Mouse (Mus musculus) limb, embryonic 15.5 days (tissue): ENCODE data around the gene Cog4. TPM values are rescaled to one million over a fixed set of nuclear protein-coding genes. Genes with fewer than 3 reads are reported as not detected.

Experiments used
- ATAC-seq: fragments of 200-750 bp; cut with Nextera tagmentation; 2 replicates; pipeline ENCODE4 v1.8.0; 2017; ENCODE audit warnings: low read depth, moderate TSS enrichment; ENCODE audit not compliant: insufficient number of reproducible peaks, low FRiP score, low TSS enrichment
- H3K27ac ChIP-seq: fragments of 300-500 bp; sonication (generic); 2 replicates; pipeline ENCODE4 v1.5.1; 2015; ENCODE audit warnings: moderate library complexity, mild to moderate bottlenecking, inconsistent platforms
- H3K27me3 ChIP-seq: fragments of 300-500 bp; sonication (generic); 2 replicates; pipeline ENCODE4 v1.6.1; 2015; ENCODE audit warnings: inconsistent platforms
- H3K36me3 ChIP-seq: fragments of 300-500 bp; sonication (generic); 2 replicates; pipeline ENCODE4 v1.6.1; 2015; ENCODE audit warnings: inconsistent platforms
- H3K4me1 ChIP-seq: fragments of 300-500 bp; sonication (generic); 2 replicates; pipeline ENCODE4 v1.6.1; 2015; ENCODE audit warnings: inconsistent platforms
- H3K4me2 ChIP-seq: fragments of 300-500 bp; sonication (generic); 2 replicates; pipeline ENCODE4 v1.6.1; 2015; ENCODE audit warnings: mild to moderate bottlenecking, inconsistent platforms
- H3K4me3 ChIP-seq: fragments of 300-500 bp; sonication (generic); 2 replicates; pipeline ENCODE4 v1.5.1; 2015; ENCODE audit warnings: mild to moderate bottlenecking, inconsistent platforms
- H3K9ac ChIP-seq: fragments of 300-500 bp; sonication (generic); 2 replicates; pipeline ENCODE4 v1.6.1; 2015; ENCODE audit warnings: inconsistent platforms
- H3K9me3 ChIP-seq: fragments of 300-500 bp; sonication (generic); 2 replicates; pipeline ENCODE4 v1.6.1; 2016; ENCODE audit warnings: inconsistent platforms
- WGBS: fragments of 180-500 bp; shearing (Covaris S2); methylation state at CpG from one replicate; pipeline ENCODE4 v1.1.7; 2015; 5-methylcytosine and 5-hydroxymethylcytosine counted together
- polyA plus RNA-seq: library from polyadenylated mRNA; unstranded; fragments of >200 nt; fragmentation: Nextera tagmentation; extraction: Ambion mirVana; gene quantifications from 2 replicates; pipeline ENCODE4 v1.2.1, GENCODE M21; 2015

Cog4 gene
- polyA plus RNA-seq, 1 experiment from 2014 or later: 77.8 TPM

- H3K27ac ChIP-seq: no peak overlapping the region
- H3K27me3 ChIP-seq: no peaks in the 10 kb centered on the region
- H3K4me2 ChIP-seq: no peak overlapping the region
- H3K9me3 ChIP-seq: no peaks in the 10 kb centered on the region
- 90% methylated on average over 7 of the region's 7 CpGs for WGBS
- H3K36me3 ChIP-seq: peaks cover 77% of the 10 kb centered on the region
- ATAC-seq: no peak
- H3K4me1 ChIP-seq: peaks cover 25% of the 10 kb centered on the region
- no peak overlapping the region for H3K4me3 ChIP-seq
- no peak overlapping the region for H3K9ac ChIP-seq
Measured at GRCm38 (mm10) chr8:110811793-110812192, 34.6 kb upstream of the Cog4 start.

GRCm38 (mm10) chr8:110812349-110813080 is 33.9 kb upstream of the Cog4 start:
- no peak overlapping the region for H3K27ac ChIP-seq
- no peak for ATAC-seq
- peaks cover 84% of the 10 kb centered on the region for H3K36me3 ChIP-seq
- H3K9me3 ChIP-seq: no peaks in the 10 kb centered on the region
- no peak overlapping the region for H3K4me2 ChIP-seq
- H3K4me1 ChIP-seq: peaks cover 24% of the 10 kb centered on the region
- WGBS: 94% methylated on average over 7 of the region's 7 CpGs
- H3K27me3 ChIP-seq: no peaks in the 10 kb centered on the region
- H3K9ac ChIP-seq: no peak overlapping the region
- no peak overlapping the region for H3K4me3 ChIP-seq

- no peak overlapping the region for H3K4me2 ChIP-seq
- 80% methylated on average over 7 of the region's 7 CpGs for WGBS
- no peaks in the 10 kb centered on the region for H3K9me3 ChIP-seq
- no peak overlapping the region for H3K9ac ChIP-seq
- H3K4me3 ChIP-seq: no peak overlapping the region
- no peak for ATAC-seq
- no peak overlapping the region for H3K27ac ChIP-seq
- H3K4me1 ChIP-seq: peaks cover 19% of the 10 kb centered on the region
- no peaks in the 10 kb centered on the region for H3K27me3 ChIP-seq
- H3K36me3 ChIP-seq: peaks cover 91% of the 10 kb centered on the region
Measured at GRCm38 (mm10) chr8:110813081-110813812, 33.2 kb upstream of the Cog4 start.

- Histone ChIP-seq H3K9ac (no peak overlapping the region), H3K36me3 (peaks cover 97% of the 10 kb centered on the region), H3K27me3 (no peaks in the 10 kb centered on the region), H3K4me3 (no peak overlapping the region), H3K4me1 (peaks cover 4% of the 10 kb centered on the region), H3K4me2 (no peak overlapping the region), H3K9me3 (no peaks in the 10 kb centered on the region), H3K27ac (no peak overlapping the region)
- ATAC-seq: no peak
- WGBS: 76% methylated on average over 3 of the region's 3 CpGs
Measured at GRCm38 (mm10) chr8:110815308-110815707, 31.1 kb upstream of the Cog4 start.

GRCm38 (mm10) chr8:110816990-110817389 is 29.4 kb upstream of the Cog4 start:
- no peaks in the 10 kb centered on the region for H3K27me3 ChIP-seq
- peaks cover 97% of the 10 kb centered on the region for H3K36me3 ChIP-seq
- no peak overlapping the region for H3K4me2 ChIP-seq
- H3K4me3 ChIP-seq: no peak overlapping the region
- H3K9me3 ChIP-seq: no peaks in the 10 kb centered on the region
- H3K27ac ChIP-seq: no peak overlapping the region
- no peak for ATAC-seq
- H3K4me1 ChIP-seq: no peaks in the 10 kb centered on the region
- 91% methylated on average over 1 of the region's 1 CpGs for WGBS
- H3K9ac ChIP-seq: no peak overlapping the region

GRCm38 (mm10) chr8:110818593-110818992 is 27.8 kb upstream of the Cog4 start:
- Histone ChIP-seq H3K4me3 (no peak overlapping the region), H3K36me3 (peaks cover 97% of the 10 kb centered on the region), H3K9me3 (no peaks in the 10 kb centered on the region), H3K27ac (no peak overlapping the region), H3K4me2 (no peak overlapping the region), H3K27me3 (no peaks in the 10 kb centered on the region), H3K4me1 (no peaks in the 10 kb centered on the region), H3K9ac (no peak overlapping the region)
- ATAC-seq: no peak
- 84% methylated on average over 3 of the region's 3 CpGs for WGBS

GRCm38 (mm10) chr8:110820257-110820656 is 26.1 kb upstream of the Cog4 start:
- H3K4me3 ChIP-seq: no peak overlapping the region
- peaks cover 96% of the 10 kb centered on the region for H3K36me3 ChIP-seq
- 87% methylated on average over 2 of the region's 2 CpGs for WGBS
- H3K9me3 ChIP-seq: no peaks in the 10 kb centered on the region
- H3K27me3 ChIP-seq: no peaks in the 10 kb centered on the region
- no peak overlapping the region for H3K27ac ChIP-seq
- H3K4me2 ChIP-seq: no peak overlapping the region
- no peak for ATAC-seq
- no peak overlapping the region for H3K9ac ChIP-seq
- no peaks in the 10 kb centered on the region for H3K4me1 ChIP-seq

- no peaks in the 10 kb centered on the region for H3K4me1 ChIP-seq
- WGBS: 84% methylated on average over 3 of the region's 3 CpGs
Measured at GRCm38 (mm10) chr8:110821960-110822359, 24.4 kb upstream of the Cog4 start.

GRCm38 (mm10) chr8:110824861-110825260 is 21.5 kb upstream of the Cog4 start:
- WGBS: 77% methylated on average over 1 of the region's 1 CpGs
- ATAC-seq: no peak

More at GRCm38 (mm10) chr8:110821960-110822359, 24.4 kb upstream of the Cog4 start:
- Histone ChIP-seq H3K36me3 (peaks cover 98% of the 10 kb centered on the region), H3K27me3 (no peaks in the 10 kb centered on the region), H3K4me2 (no peak overlapping the region), H3K9ac (no peak overlapping the region), H3K9me3 (no peaks in the 10 kb centered on the region), H3K4me3 (no peak overlapping the region), H3K27ac (no peak overlapping the region)
- ATAC-seq: no peak

GRCm38 (mm10) chr8:110828511-110828910 is 17.9 kb upstream of the Cog4 start:
- H3K9ac ChIP-seq: no peak overlapping the region
- 85% methylated on average over 3 of the region's 3 CpGs for WGBS
- no peak overlapping the region for H3K27ac ChIP-seq

More at GRCm38 (mm10) chr8:110824861-110825260, 21.5 kb upstream of the Cog4 start:
- H3K4me2 ChIP-seq: no peak overlapping the region
- no peaks in the 10 kb centered on the region for H3K4me1 ChIP-seq
- no peaks in the 10 kb centered on the region for H3K9me3 ChIP-seq
- H3K36me3 ChIP-seq: peaks cover 97% of the 10 kb centered on the region
- H3K27me3 ChIP-seq: no peaks in the 10 kb centered on the region
- H3K4me3 ChIP-seq: no peak overlapping the region
- no peak overlapping the region for H3K27ac ChIP-seq
- H3K9ac ChIP-seq: no peak overlapping the region

GRCm38 (mm10) chr8:110831956-110832355 is 14.4 kb upstream of the Cog4 start:
- H3K9ac ChIP-seq: no peak overlapping the region
- no peaks in the 10 kb centered on the region for H3K9me3 ChIP-seq
- H3K4me3 ChIP-seq: no peak overlapping the region
- H3K27ac ChIP-seq: no peak overlapping the region
- ATAC-seq: no peak
- H3K36me3 ChIP-seq: peaks cover 94% of the 10 kb centered on the region
- H3K4me2 ChIP-seq: no peak overlapping the region
- H3K27me3 ChIP-seq: no peaks in the 10 kb centered on the region
- H3K4me1 ChIP-seq: no peaks in the 10 kb centered on the region
- 83% methylated on average over 3 of the region's 3 CpGs for WGBS

More at GRCm38 (mm10) chr8:110828511-110828910, 17.9 kb upstream of the Cog4 start:
- ATAC-seq: no peak
- H3K4me2 ChIP-seq: no peak overlapping the region
- H3K9me3 ChIP-seq: no peaks in the 10 kb centered on the region
- H3K4me1 ChIP-seq: no peaks in the 10 kb centered on the region
- H3K4me3 ChIP-seq: no peak overlapping the region
- H3K36me3 ChIP-seq: peaks cover 94% of the 10 kb centered on the region
- H3K27me3 ChIP-seq: no peaks in the 10 kb centered on the region

GRCm38 (mm10) chr8:110842012-110842574 is 4.3 kb upstream of the Cog4 start:
- H3K4me1 ChIP-seq: peaks cover 5% of the 10 kb centered on the region; the same call in 1 of the 2 replicates

More at GRCm38 (mm10) chr8:110842012-110842574, 4.3 kb upstream of the Cog4 start:
- no peak overlapping the region for H3K4me2 ChIP-seq
- no peaks in the 10 kb centered on the region for H3K9me3 ChIP-seq
- H3K36me3 ChIP-seq: peaks cover 71% of the 10 kb centered on the region
- no peak overlapping the region for H3K27ac ChIP-seq
- no peak overlapping the region for H3K4me3 ChIP-seq
- H3K27me3 ChIP-seq: no peaks in the 10 kb centered on the region
- WGBS: 93% methylated on average over 3 of the region's 3 CpGs
- no peak for ATAC-seq
- H3K9ac ChIP-seq: no peak overlapping the region
